Mouse (Mus musculus) yolk sac, embryonic 10.5 days (tissue): ENCODE data around the gene Cnnm4.

Source experiments
- DNase-seq: peaks from one replicate; pipeline ENCODE4 v3.0.0-alpha.2; 2017; ENCODE audit warnings: low spot score

The Cnnm4 gene

GRCm38 (mm10) chr1:36473211-36473780 lies 1.9 kb downstream of the Cnnm4 start:
- no peak for DNase-seq

- no peak for DNase-seq
Measured at GRCm38 (mm10) chr1:36474646-36475045, 3.2 kb downstream of the Cnnm4 start.

- DNase-seq, result no peak
Measured at GRCm38 (mm10) chr1:36475480-36476110, 4.2 kb downstream of the Cnnm4 start.

GRCm38 (mm10) chr1:36476426-36476825 lies 5.0 kb downstream of the Cnnm4 start:
- DNase-seq, result no peak

GRCm38 (mm10) chr1:36478343-36478795 lies 6.9 kb downstream of the Cnnm4 start:
- no peak for DNase-seq

GRCm38 (mm10) chr1:36479903-36480899 lies 8.8 kb downstream of the Cnnm4 start:
- DNase-seq, result no peak

GRCm38 (mm10) chr1:36483825-36484224 lies 12.4 kb downstream of the Cnnm4 start:
- no peak for DNase-seq

GRCm38 (mm10) chr1:36485080-36485479 lies 13.7 kb downstream of the Cnnm4 start:
- no peak for DNase-seq

GRCm38 (mm10) chr1:36487111-36487510 lies 15.7 kb downstream of the Cnnm4 start:
- DNase-seq, result no peak

GRCm38 (mm10) chr1:36489661-36490060 lies 18.2 kb downstream of the Cnnm4 start:
- no peak for DNase-seq

- peak; percentile 42 for DNase-seq
Measured at GRCm38 (mm10) chr1:36492416-36493139, 21.2 kb downstream of the Cnnm4 start.

GRCm38 (mm10) chr1:36493299-36493698 lies 21.9 kb downstream of the Cnnm4 start:
- DNase-seq, result no peak

- DNase-seq, result no peak
Measured at GRCm38 (mm10) chr1:36496719-36497118, 25.3 kb downstream of the Cnnm4 start.

- DNase-seq, result no peak
Measured at GRCm38 (mm10) chr1:36497312-36497711, 25.9 kb downstream of the Cnnm4 start.

GRCm38 (mm10) chr1:36501261-36501660 lies 29.8 kb downstream of the Cnnm4 start:
- DNase-seq, result peak; percentile 45

- no peak for DNase-seq
Measured at GRCm38 (mm10) chr1:36508238-36508637, 36.8 kb downstream of the Cnnm4 start.

- DNase-seq, result peak; percentile 99
Measured at GRCm38 (mm10) chr1:36511289-36512021, 40.0 kb downstream of the Cnnm4 start, which contains the start of gene Cnnm3. Cnnm3 (plus strand) TSS chr1:36511867.

GRCm38 (mm10) chr1:36512089-36512965 lies 40.9 kb downstream of the Cnnm4 start:
- DNase-seq, result peak; percentile 51

GRCm38 (mm10) chr1:36512966-36513280 lies 41.5 kb downstream of the Cnnm4 start:
- DNase-seq, result no peak

GRCm38 (mm10) chr1:36513310-36513709 lies 41.9 kb downstream of the Cnnm4 start:
- DNase-seq, result no peak
